Mouse (Mus musculus): ENCODE results near the gene Pdzrn3. TPM values are rescaled to one million over a fixed set of nuclear protein-coding genes. Genes with fewer than 3 reads are reported as not detected.
A peak's percentile ranks its signal among the peaks of the same experiment; 100 is the strongest.

The Pdzrn3 gene
- polyA plus RNA-seq, 1 experiment from 2014 or later, result 0.54 TPM

DNA sequence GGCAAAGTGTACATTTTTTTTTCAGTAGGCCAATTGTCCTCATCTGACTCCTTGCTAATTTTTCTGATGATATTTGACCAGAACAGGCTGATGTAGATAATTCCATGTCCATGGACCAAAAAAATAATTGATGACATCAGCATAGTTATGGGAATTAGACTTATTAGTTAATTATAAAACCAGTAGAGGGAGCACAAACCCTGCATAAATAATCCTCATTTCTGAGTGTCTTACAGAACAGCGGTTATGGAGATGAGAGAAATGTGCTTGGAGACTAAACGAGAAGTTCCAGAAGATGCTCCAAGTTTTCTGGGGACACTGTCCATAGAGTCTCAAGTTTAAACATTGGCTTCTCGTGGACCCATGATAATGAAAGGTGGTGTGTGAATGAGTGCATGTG lies 157.4 kb downstream of the Pdzrn3 start:
- Histone ChIP-seq H3K9ac (ENCODE audit: low read depth, low read length) (no peak overlapping the region), H3K27ac (ENCODE audit: low read length) (no peak overlapping the region), H3K9me3 (replicated peaks; ENCODE audit: control insufficient read depth, low read length) (no peaks in the 10 kb centered on the region), H3K4me1 (ENCODE audit: control insufficient read depth, low read depth, low read length) (peaks cover 4% of the 10 kb centered on the region; the same call in 1 of the 2 replicates), H3K27me3 (ENCODE audit: control insufficient read depth, insufficient read depth, low read depth, low read length) (no peaks in the 10 kb centered on the region), H3K36me3 (ENCODE audit: control insufficient read depth, insufficient read depth) (no peaks in the 10 kb centered on the region), H3K4me3 (ENCODE audit: low read depth, low read length) (no peak overlapping the region), H3K4me2 (ENCODE audit: low read depth, low read length) (no peak overlapping the region)
- 52% methylated on average over 3 of the region's 3 CpGs for WGBS (ENCODE audit: insufficient replicate concordance)
- ATAC-seq (ENCODE audit: low read depth), result no peak

DNA sequence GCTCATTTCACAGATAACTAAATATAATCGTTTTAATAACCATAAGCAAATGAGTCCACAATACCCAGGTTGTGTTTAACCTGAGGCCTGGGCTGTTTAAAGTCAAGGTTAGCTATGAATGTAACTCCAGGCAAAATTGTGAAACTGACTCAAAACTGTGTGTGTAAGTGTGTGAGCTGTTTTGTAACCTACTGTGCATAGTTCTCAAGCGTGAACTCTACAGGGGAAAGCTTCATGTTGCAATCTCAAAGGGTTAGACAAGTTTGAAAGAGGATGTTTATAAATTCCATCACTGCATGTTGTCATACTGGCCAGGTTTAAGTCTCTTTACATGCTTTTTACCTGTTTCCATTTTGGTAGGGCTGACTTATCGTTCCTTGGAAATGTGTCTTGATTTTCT lies 158.7 kb downstream of the Pdzrn3 start:
- ATAC-seq (ENCODE audit: low read depth), result peak; percentile 75
- 47% methylated on average over 3 of the region's 3 CpGs for WGBS (ENCODE audit: insufficient replicate concordance)
- Histone ChIP-seq H3K4me1 (ENCODE audit: control insufficient read depth, low read depth, low read length) (peaks cover 4% of the 10 kb centered on the region; the same call in 1 of the 2 replicates), H3K4me3 (ENCODE audit: low read depth, low read length) (no peak overlapping the region), H3K36me3 (ENCODE audit: control insufficient read depth, insufficient read depth) (no peaks in the 10 kb centered on the region), H3K9me3 (replicated peaks; ENCODE audit: control insufficient read depth, low read length) (no peaks in the 10 kb centered on the region), H3K27me3 (ENCODE audit: control insufficient read depth, insufficient read depth, low read depth, low read length) (no peaks in the 10 kb centered on the region), H3K9ac (ENCODE audit: low read depth, low read length) (no peak overlapping the region), H3K4me2 (ENCODE audit: low read depth, low read length) (no peak overlapping the region), H3K27ac (ENCODE audit: low read length) (no peak overlapping the region)

DNA sequence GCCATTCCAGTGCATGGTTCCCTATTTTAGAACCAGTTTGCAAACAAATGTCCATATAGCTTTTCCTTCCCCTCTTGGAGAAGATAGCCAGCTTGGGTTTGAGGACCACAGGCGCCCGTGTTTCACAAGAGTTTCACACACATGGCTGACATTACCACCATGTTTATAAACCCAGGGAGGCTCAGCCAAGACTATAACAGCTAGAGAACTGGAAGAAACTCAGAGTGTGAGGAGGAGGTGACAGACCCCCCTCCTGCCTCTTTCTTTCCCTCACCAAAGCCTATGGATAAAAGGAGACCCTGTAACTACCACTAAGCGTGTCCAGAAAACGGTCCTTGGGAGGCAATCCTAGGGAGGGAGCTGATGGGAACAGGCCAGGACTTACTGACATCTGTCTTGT lies 159.5 kb downstream of the Pdzrn3 start:
- no peaks in the 10 kb centered on the region for H3K36me3 ChIP-seq (ENCODE audit: control insufficient read depth, insufficient read depth)
- H3K27ac ChIP-seq (ENCODE audit: low read length), result no peak overlapping the region
- H3K4me2 ChIP-seq (ENCODE audit: low read depth, low read length), result no peak overlapping the region
- 55% methylated on average over 4 of the region's 4 CpGs for WGBS (ENCODE audit: insufficient replicate concordance)
- H3K9me3 ChIP-seq (replicated peaks; ENCODE audit: control insufficient read depth, low read length), result no peaks in the 10 kb centered on the region
- no peak for ATAC-seq (ENCODE audit: low read depth)
- H3K4me1 ChIP-seq (ENCODE audit: control insufficient read depth, low read depth, low read length), result peaks cover 4% of the 10 kb centered on the region; the same call in 1 of the 2 replicates
- no peak overlapping the region for H3K4me3 ChIP-seq (ENCODE audit: low read depth, low read length)
- H3K9ac ChIP-seq (ENCODE audit: low read depth, low read length), result no peak overlapping the region
- H3K27me3 ChIP-seq (ENCODE audit: control insufficient read depth, insufficient read depth, low read depth, low read length), result no peaks in the 10 kb centered on the region

- no peaks in the 10 kb centered on the region for H3K27me3 ChIP-seq (ENCODE audit: control insufficient read depth, insufficient read depth, low read depth, low read length)
- H3K27ac ChIP-seq (ENCODE audit: low read length), result no peak overlapping the region
- H3K4me2 ChIP-seq (ENCODE audit: low read depth, low read length), result no peak overlapping the region
- no peaks in the 10 kb centered on the region for H3K36me3 ChIP-seq (ENCODE audit: control insufficient read depth, insufficient read depth)
- no peak overlapping the region for H3K9ac ChIP-seq (ENCODE audit: low read depth, low read length)
- no peaks in the 10 kb centered on the region for H3K9me3 ChIP-seq (replicated peaks; ENCODE audit: control insufficient read depth, low read length)
- 59% methylated on average over 6 of the region's 6 CpGs for WGBS (ENCODE audit: insufficient replicate concordance)
- peaks cover 4% of the 10 kb centered on the region; the same call in 1 of the 2 replicates for H3K4me1 ChIP-seq (ENCODE audit: control insufficient read depth, low read depth, low read length)
- ATAC-seq (ENCODE audit: low read depth), result no peak
- H3K4me3 ChIP-seq (ENCODE audit: low read depth, low read length), result no peak overlapping the region
Measured at GRCm38 (mm10) chr6:101217756-101218155, 159.9 kb downstream of the Pdzrn3 start.

GRCm38 (mm10) chr6:101215436-101215791 lies 162.3 kb downstream of the Pdzrn3 start:
- no peak overlapping the region for H3K4me2 ChIP-seq (ENCODE audit: low read depth, low read length)
- H3K27ac ChIP-seq (ENCODE audit: low read length), result no peak overlapping the region
- no peaks in the 10 kb centered on the region for H3K36me3 ChIP-seq (ENCODE audit: control insufficient read depth, insufficient read depth)
- H3K9ac ChIP-seq (ENCODE audit: low read depth, low read length), result no peak overlapping the region
- peaks cover 4% of the 10 kb centered on the region; the same call in 1 of the 2 replicates for H3K4me1 ChIP-seq (ENCODE audit: control insufficient read depth, low read depth, low read length)
- no peak for ATAC-seq (ENCODE audit: low read depth)
- WGBS (ENCODE audit: insufficient replicate concordance), result 58% methylated on average over 16 of the region's 16 CpGs
- no peak overlapping the region for H3K4me3 ChIP-seq (ENCODE audit: low read depth, low read length)
- H3K27me3 ChIP-seq (ENCODE audit: control insufficient read depth, insufficient read depth, low read depth, low read length), result no peaks in the 10 kb centered on the region
- no peaks in the 10 kb centered on the region for H3K9me3 ChIP-seq (replicated peaks; ENCODE audit: control insufficient read depth, low read length)

- ATAC-seq (ENCODE audit: low read depth), result peak; percentile 44; the same call in 1 of the 2 replicates
- H3K9me3 ChIP-seq (replicated peaks; ENCODE audit: control insufficient read depth, low read length), result no peaks in the 10 kb centered on the region
- peaks cover 4% of the 10 kb centered on the region; the same call in 1 of the 2 replicates for H3K4me1 ChIP-seq (ENCODE audit: control insufficient read depth, low read depth, low read length)
- WGBS (ENCODE audit: insufficient replicate concordance), result 72% methylated on average over 8 of the region's 8 CpGs
- H3K27me3 ChIP-seq (ENCODE audit: control insufficient read depth, insufficient read depth, low read depth, low read length), result no peaks in the 10 kb centered on the region
- no peak overlapping the region for H3K27ac ChIP-seq (ENCODE audit: low read length)
- H3K4me3 ChIP-seq (ENCODE audit: low read depth, low read length), result no peak overlapping the region
- H3K4me2 ChIP-seq (ENCODE audit: low read depth, low read length), result no peak overlapping the region
- H3K36me3 ChIP-seq (ENCODE audit: control insufficient read depth, insufficient read depth), result no peaks in the 10 kb centered on the region
- no peak overlapping the region for H3K9ac ChIP-seq (ENCODE audit: low read depth, low read length)
Measured at GRCm38 (mm10) chr6:101214734-101215435, 162.8 kb downstream of the Pdzrn3 start.

GRCm38 (mm10) chr6:101213066-101213465 lies 164.6 kb downstream of the Pdzrn3 start:
- H3K27me3 ChIP-seq (ENCODE audit: control insufficient read depth, insufficient read depth, low read depth, low read length), result no peaks in the 10 kb centered on the region
- no peak overlapping the region for H3K27ac ChIP-seq (ENCODE audit: low read length)
- H3K9ac ChIP-seq (ENCODE audit: low read depth, low read length), result no peak overlapping the region
- 66% methylated on average over 5 of the region's 5 CpGs for WGBS (ENCODE audit: insufficient replicate concordance)
- no peaks in the 10 kb centered on the region for H3K36me3 ChIP-seq (ENCODE audit: control insufficient read depth, insufficient read depth)
- H3K9me3 ChIP-seq (replicated peaks; ENCODE audit: control insufficient read depth, low read length), result no peaks in the 10 kb centered on the region
- no peak overlapping the region for H3K4me2 ChIP-seq (ENCODE audit: low read depth, low read length)
- H3K4me3 ChIP-seq (ENCODE audit: low read depth, low read length), result no peak overlapping the region
- H3K4me1 ChIP-seq (ENCODE audit: control insufficient read depth, low read depth, low read length), result no peaks in the 10 kb centered on the region
- no peak for ATAC-seq (ENCODE audit: low read depth)

DNA sequence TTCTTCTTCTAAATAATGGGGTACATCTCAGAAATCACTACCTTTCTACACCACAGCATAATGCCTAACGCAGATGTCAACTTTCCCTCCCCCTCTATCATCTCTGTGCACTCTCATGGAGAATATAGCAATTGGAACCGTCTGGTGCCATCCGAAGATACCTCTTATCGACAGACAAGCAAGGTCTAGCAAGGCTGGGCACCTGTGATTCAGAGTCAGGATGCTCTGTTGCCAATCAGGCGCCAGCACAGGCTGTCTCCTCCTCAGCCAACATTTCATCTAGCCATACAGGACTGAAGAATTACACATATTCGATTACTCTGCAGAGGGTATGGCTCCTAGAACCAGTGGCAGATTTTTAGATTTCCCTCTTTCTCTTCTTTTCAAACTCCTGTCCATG lies 165.6 kb downstream of the Pdzrn3 start:
- Histone ChIP-seq H3K9me3 (replicated peaks; ENCODE audit: control insufficient read depth, low read length) (no peaks in the 10 kb centered on the region), H3K9ac (ENCODE audit: low read depth, low read length) (no peak overlapping the region), H3K36me3 (ENCODE audit: control insufficient read depth, insufficient read depth) (no peaks in the 10 kb centered on the region), H3K27me3 (ENCODE audit: control insufficient read depth, insufficient read depth, low read depth, low read length) (no peaks in the 10 kb centered on the region), H3K4me1 (ENCODE audit: control insufficient read depth, low read depth, low read length) (no peaks in the 10 kb centered on the region), H3K27ac (ENCODE audit: low read length) (no peak overlapping the region), H3K4me3 (ENCODE audit: low read depth, low read length) (no peak overlapping the region), H3K4me2 (ENCODE audit: low read depth, low read length) (no peak overlapping the region)
- 64% methylated on average over 6 of the region's 6 CpGs for WGBS (ENCODE audit: insufficient replicate concordance)
- ATAC-seq (ENCODE audit: low read depth), result no peak

- no peak overlapping the region for H3K9ac ChIP-seq (ENCODE audit: low read depth, low read length)
- ATAC-seq (ENCODE audit: low read depth), result no peak
- H3K27me3 ChIP-seq (ENCODE audit: control insufficient read depth, insufficient read depth, low read depth, low read length), result no peaks in the 10 kb centered on the region
- H3K4me3 ChIP-seq (ENCODE audit: low read depth, low read length), result no peak overlapping the region
- 62% methylated on average over 8 of the region's 8 CpGs for WGBS (ENCODE audit: insufficient replicate concordance)
- no peaks in the 10 kb centered on the region for H3K9me3 ChIP-seq (replicated peaks; ENCODE audit: control insufficient read depth, low read length)
- no peaks in the 10 kb centered on the region for H3K4me1 ChIP-seq (ENCODE audit: control insufficient read depth, low read depth, low read length)
- H3K36me3 ChIP-seq (ENCODE audit: control insufficient read depth, insufficient read depth), result no peaks in the 10 kb centered on the region
- H3K27ac ChIP-seq (ENCODE audit: low read length), result no peak overlapping the region
- H3K4me2 ChIP-seq (ENCODE audit: low read depth, low read length), result no peak overlapping the region
Measured at GRCm38 (mm10) chr6:101211361-101211841, 166.3 kb downstream of the Pdzrn3 start.

Measured in liver, embryonic 16.5 days (tissue).